Mouse (Mus musculus): ENCODE data around the gene Grin1. TPM values are rescaled to one million over a fixed set of nuclear protein-coding genes. Genes with fewer than 3 reads are reported as not detected.
A peak's percentile ranks its signal among the peaks of the same experiment; 100 is the strongest.

The Grin1 gene
- polyA plus RNA-seq, 1 experiment from 2014 or later: 5.6 TPM

GRCm38 (mm10) chr2:25271827-25272511, 47.0 kb downstream of the Grin1 start, which contains the start of the genes Ssna1 and Anapc2:
Ssna1 (minus strand) TSS chr2:25272438.
Anapc2 (plus strand) TSS chr2:25272478.
- Histone ChIP-seq H3K4me3 (peak within 1 kb of the TSS; percentile 85), H3K36me3 (ENCODE audit: poor library complexity, severe bottlenecking) (peaks cover 64% of the 10 kb centered on the region), H3K9me3 (replicated peaks) (no peaks in the 10 kb centered on the region), H3K4me2 (peak within 1 kb of the TSS; percentile 91), H3K4me1 (peaks cover 48% of the 10 kb centered on the region), H3K27ac (peak within 1 kb of the TSS; percentile 68), H3K9ac (peak within 1 kb of the TSS; percentile 92), H3K27me3 (no peaks in the 10 kb centered on the region)
- under 1% methylated on average over 55 of the region's 55 CpGs for WGBS
- ATAC-seq: peak; percentile 95

GRCm38 (mm10) chr2:25267746-25268309, 51.2 kb downstream of the Grin1 start:
- Histone ChIP-seq H3K36me3 (ENCODE audit: poor library complexity, severe bottlenecking) (peaks cover 32% of the 10 kb centered on the region), H3K9me3 (replicated peaks) (no peaks in the 10 kb centered on the region), H3K4me1 (peaks cover 70% of the 10 kb centered on the region), H3K4me3 (no peak overlapping the region), H3K4me2 (no peak overlapping the region), H3K27me3 (peaks cover 22% of the 10 kb centered on the region), H3K9ac (0 out of 2 replicates have a peak overlapping the region, but pooled peaks have one; percentile 30), H3K27ac (no peak overlapping the region; the same call in 1 of the 2 replicates)
- 82% methylated on average over 4 of the region's 4 CpGs for WGBS
- no peak for ATAC-seq

- H3K9ac ChIP-seq: peak overlapping the region; percentile 30
- H3K4me1 ChIP-seq: peaks cover 68% of the 10 kb centered on the region
- no peak overlapping the region for H3K4me3 ChIP-seq
- peaks cover 22% of the 10 kb centered on the region for H3K27me3 ChIP-seq
- H3K27ac ChIP-seq: peak overlapping the region; percentile 31; the same call in 1 of the 2 replicates
- H3K36me3 ChIP-seq (ENCODE audit: poor library complexity, severe bottlenecking): peaks cover 32% of the 10 kb centered on the region
- peak overlapping the region; percentile 99; the same call in 1 of the 2 replicates for H3K4me2 ChIP-seq
- H3K9me3 ChIP-seq (replicated peaks): no peaks in the 10 kb centered on the region
- ATAC-seq: no peak
These were observed 51.7 kb downstream of the Grin1 start for GRCm38 (mm10) chr2:25267241-25267640.

GRCm38 (mm10) chr2:25266720-25267119, 52.3 kb downstream of the Grin1 start:
- H3K4me3 ChIP-seq: no peak overlapping the region; the same call in 1 of the 2 replicates
- H3K4me1 ChIP-seq: peaks cover 70% of the 10 kb centered on the region
- no peak for ATAC-seq
- peak overlapping the region; percentile 99 for H3K4me2 ChIP-seq
- H3K27ac ChIP-seq: no peak overlapping the region; the same call in 1 of the 2 replicates
- peaks cover 22% of the 10 kb centered on the region for H3K27me3 ChIP-seq
- H3K9me3 ChIP-seq (replicated peaks): no peaks in the 10 kb centered on the region
- peak overlapping the region; percentile 30 for H3K9ac ChIP-seq
- WGBS: 42% methylated on average over 2 of the region's 2 CpGs
- peaks cover 32% of the 10 kb centered on the region for H3K36me3 ChIP-seq (ENCODE audit: poor library complexity, severe bottlenecking)

DNA sequence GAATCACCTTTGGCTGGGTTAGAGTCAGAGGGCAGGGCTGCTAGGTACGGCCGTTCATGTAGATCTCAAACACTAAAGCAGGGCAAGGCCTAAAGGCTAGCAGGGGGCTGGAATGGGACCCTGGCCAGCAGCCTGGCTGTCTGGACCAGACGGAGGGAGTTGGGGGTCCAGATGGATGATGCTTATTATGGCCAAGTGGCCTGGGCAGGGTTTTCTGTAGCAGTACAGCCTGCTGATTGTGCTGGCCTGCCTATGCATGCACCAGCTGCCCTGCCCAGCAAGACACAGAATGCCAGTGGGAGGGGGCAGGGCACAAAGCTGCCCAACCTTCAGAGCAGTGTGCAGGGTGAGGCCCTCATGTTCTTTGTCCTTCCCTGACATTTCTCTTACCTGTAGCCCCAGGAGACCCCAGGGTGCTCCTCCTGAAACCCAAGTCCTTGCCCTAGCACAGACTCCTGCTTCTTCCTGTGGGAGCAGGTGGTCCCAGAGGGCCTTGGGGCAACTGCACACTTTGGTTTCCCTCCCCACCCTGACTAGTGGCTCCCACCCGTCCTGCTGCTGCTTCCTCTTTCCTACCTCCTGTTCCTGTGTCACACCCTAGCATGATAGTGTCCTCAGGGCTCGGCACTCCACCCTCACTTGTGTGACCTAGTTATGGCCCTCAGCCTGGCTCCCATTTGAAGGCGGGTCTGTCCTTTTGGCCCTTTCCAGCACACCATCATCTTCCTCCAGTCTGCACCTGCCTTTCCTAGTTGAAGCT, 52.9 kb downstream of the Grin1 start:
- no peak for ATAC-seq
- H3K27me3 ChIP-seq: peaks cover 22% of the 10 kb centered on the region
- peak overlapping the region; percentile 25; the same call in 1 of the 2 replicates for H3K27ac ChIP-seq
- H3K9ac ChIP-seq: peak overlapping the region; percentile 55
- 67% methylated on average over 6 of the region's 6 CpGs for WGBS
- peak overlapping the region; percentile 99 for H3K4me2 ChIP-seq
- peaks cover 32% of the 10 kb centered on the region for H3K36me3 ChIP-seq (ENCODE audit: poor library complexity, severe bottlenecking)
- H3K9me3 ChIP-seq (replicated peaks): no peaks in the 10 kb centered on the region
- H3K4me3 ChIP-seq: peak overlapping the region; percentile 3; the same call in 1 of the 2 replicates
- H3K4me1 ChIP-seq: peaks cover 66% of the 10 kb centered on the region

DNA sequence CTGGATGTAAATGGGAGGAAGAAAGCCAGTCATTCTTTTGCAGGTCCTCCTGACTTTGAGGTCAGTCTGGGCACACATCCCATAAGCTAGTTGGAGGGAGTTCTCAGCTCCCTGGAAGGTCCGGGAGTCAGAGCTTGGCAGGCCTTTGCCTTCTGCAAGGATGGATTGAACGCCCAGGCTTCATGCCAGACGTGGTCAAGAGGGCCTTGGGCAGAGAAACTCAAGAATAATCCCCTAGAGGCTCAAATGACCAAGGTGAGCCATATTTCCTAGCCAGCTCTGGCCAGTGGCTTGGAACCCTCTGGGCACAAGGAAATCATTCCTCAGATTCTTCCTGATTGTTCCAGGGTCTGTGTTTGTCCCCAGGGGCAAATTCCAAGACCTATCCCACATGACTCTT, 54.1 kb downstream of the Grin1 start:
- H3K27me3 ChIP-seq: peaks cover 22% of the 10 kb centered on the region

DNA sequence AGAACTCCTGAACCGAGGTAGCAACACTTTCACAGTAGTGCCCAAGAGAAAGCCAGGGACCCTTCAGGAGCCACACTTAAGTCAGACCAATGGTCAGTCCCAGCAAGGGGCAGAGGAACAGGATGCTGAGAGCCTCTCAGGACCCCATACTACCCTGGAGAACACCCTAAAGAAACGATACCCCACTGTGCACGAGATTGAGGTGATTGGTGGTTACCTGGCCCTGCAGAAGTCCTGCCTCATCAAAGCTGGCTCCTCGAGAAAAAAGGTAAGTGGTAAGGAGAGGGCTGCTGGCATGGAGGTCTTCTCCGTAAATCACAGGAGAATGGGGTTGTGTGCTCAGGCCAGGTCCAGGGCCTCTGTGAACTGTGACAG, 54.7 kb downstream of the Grin1 start:
- H3K4me3 ChIP-seq: peak overlapping the region; percentile 66
- H3K9me3 ChIP-seq (replicated peaks): no peaks in the 10 kb centered on the region
- peaks cover 16% of the 10 kb centered on the region for H3K36me3 ChIP-seq (ENCODE audit: poor library complexity, severe bottlenecking)
- H3K9ac ChIP-seq: peak overlapping the region; percentile 75; the same call in 1 of the 2 replicates
- peaks cover 22% of the 10 kb centered on the region for H3K27me3 ChIP-seq
- H3K27ac ChIP-seq: no peak overlapping the region
- ATAC-seq: no peak
- 78% methylated on average over 5 of the region's 5 CpGs for WGBS
- peak overlapping the region; percentile 99 for H3K4me2 ChIP-seq
- H3K4me1 ChIP-seq: peaks cover 58% of the 10 kb centered on the region

More for the DNA sequence above, 54.1 kb downstream of the Grin1 start:
- H3K4me1 ChIP-seq: peaks cover 58% of the 10 kb centered on the region
- no peak for ATAC-seq
- H3K36me3 ChIP-seq (ENCODE audit: poor library complexity, severe bottlenecking): peaks cover 22% of the 10 kb centered on the region
- H3K9ac ChIP-seq: peak overlapping the region; percentile 35
- no peak overlapping the region for H3K27ac ChIP-seq
- H3K4me2 ChIP-seq: peak overlapping the region; percentile 99
- H3K9me3 ChIP-seq (replicated peaks): no peaks in the 10 kb centered on the region
- H3K4me3 ChIP-seq: peak overlapping the region; percentile 66; the same call in 1 of the 2 replicates
- WGBS: 73% methylated on average over 3 of the region's 3 CpGs

GRCm38 (mm10) chr2:25263623-25264285, 55.2 kb downstream of the Grin1 start:
- H3K36me3 ChIP-seq (ENCODE audit: poor library complexity, severe bottlenecking): peaks cover 11% of the 10 kb centered on the region; the same call in 1 of the 2 replicates
- ATAC-seq: no peak
- H3K27me3 ChIP-seq: peaks cover 22% of the 10 kb centered on the region
- WGBS: 25% methylated on average over 12 of the region's 12 CpGs
- peak overlapping the region; percentile 75 for H3K9ac ChIP-seq
- no peak overlapping the region for H3K27ac ChIP-seq
- H3K4me1 ChIP-seq: peaks cover 58% of the 10 kb centered on the region
- H3K4me2 ChIP-seq: peak overlapping the region; percentile 99
- no peaks in the 10 kb centered on the region for H3K9me3 ChIP-seq (replicated peaks)
- peak overlapping the region; percentile 66 for H3K4me3 ChIP-seq

DNA sequence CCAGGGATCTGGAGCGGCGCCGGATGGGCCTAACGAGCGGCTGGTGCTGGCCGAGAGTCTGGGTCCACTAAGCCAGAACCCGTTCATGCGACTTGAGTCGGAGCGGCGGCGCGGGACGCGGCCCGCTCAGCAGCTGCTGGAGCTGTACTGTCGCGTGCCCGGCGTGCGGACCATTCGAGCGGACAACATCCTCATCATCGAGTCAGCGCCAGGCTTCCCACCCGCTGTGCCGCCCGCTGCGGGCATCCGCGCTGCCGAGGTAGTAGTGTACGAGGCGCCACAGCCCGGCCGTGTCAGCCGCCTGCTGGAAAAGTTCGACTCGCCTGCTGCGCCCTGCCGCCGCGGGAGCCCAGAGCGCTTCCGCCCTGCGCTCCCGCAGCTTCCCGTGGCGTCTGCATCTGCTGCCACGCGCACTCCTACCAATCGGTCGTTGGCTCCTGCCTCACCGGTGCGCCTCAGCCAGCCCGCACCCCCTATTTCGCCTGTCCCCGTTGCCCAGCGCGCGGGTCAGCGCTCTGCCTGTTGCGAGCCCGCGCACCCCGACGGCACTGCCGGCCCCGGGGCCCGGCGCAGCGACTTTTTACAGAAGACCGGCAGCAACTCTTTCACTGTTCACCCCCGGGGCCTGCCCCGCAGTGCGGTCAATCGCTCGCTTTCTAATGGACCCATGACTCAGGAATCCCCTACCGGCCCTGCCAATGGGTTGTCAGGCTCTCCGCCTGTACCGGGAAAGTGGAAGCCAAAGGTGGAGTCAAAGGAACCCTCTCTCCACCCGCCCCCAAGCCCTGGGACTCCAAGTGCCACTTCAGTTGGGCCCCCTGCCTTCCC, 56.0 kb downstream of the Grin1 start:
- H3K36me3 ChIP-seq (ENCODE audit: poor library complexity, severe bottlenecking): peaks cover 4% of the 10 kb centered on the region; the same call in 1 of the 2 replicates
- WGBS: under 1% methylated on average over 82 of the region's 82 CpGs
- peak overlapping the region; percentile 66 for H3K4me3 ChIP-seq
- H3K27me3 ChIP-seq: peaks cover 22% of the 10 kb centered on the region
- H3K4me1 ChIP-seq: peaks cover 56% of the 10 kb centered on the region
- ATAC-seq: no peak; the same call in 1 of the 2 replicates
- peak overlapping the region; percentile 75 for H3K9ac ChIP-seq
- no peaks in the 10 kb centered on the region for H3K9me3 ChIP-seq (replicated peaks)
- H3K27ac ChIP-seq: 0 out of 2 replicates have a peak overlapping the region, but pooled peaks have one; percentile 42
- peak overlapping the region; percentile 99 for H3K4me2 ChIP-seq

GRCm38 (mm10) chr2:25262291-25262767, 56.7 kb downstream of the Grin1 start, which contains the start of gene Tprn:
Tprn (plus strand) TSS chr2:25262618.
- Histone ChIP-seq H3K36me3 (ENCODE audit: poor library complexity, severe bottlenecking) (no peaks in the 10 kb centered on the region), H3K4me1 (peaks cover 53% of the 10 kb centered on the region), H3K27me3 (peaks cover 22% of the 10 kb centered on the region), H3K4me2 (peak within 1 kb of the TSS; percentile 99), H3K27ac (0 out of 2 replicates have a peak within 1 kb of the TSS, but pooled peaks have one; percentile 44), H3K9ac (peak within 1 kb of the TSS; percentile 75), H3K9me3 (replicated peaks) (no peaks in the 10 kb centered on the region), H3K4me3 (peak within 1 kb of the TSS; percentile 66)
- peak; percentile 100 for ATAC-seq
- 0% methylated on average over 39 of the region's 39 CpGs for WGBS
